Mouse (Mus musculus) liver, embryonic 16.5 days (tissue): Measurements from ENCODE around the gene Apba1. TPM values are rescaled to one million over a fixed set of nuclear protein-coding genes. Genes with fewer than 3 reads are reported as not detected.

Experiments used
- ATAC-seq: fragments of 200-750 bp; cut with Nextera tagmentation; 2 replicates; pipeline ENCODE4 v1.8.0; 2017; ENCODE audit warnings: low read depth, mild to moderate bottlenecking, moderate number of reproducible peaks, moderate library complexity
- H3K27ac ChIP-seq: fragments of 300-500 bp; sonication (generic); 2 replicates; pipeline ENCODE4 v1.5.1; 2014; ENCODE audit warnings: mild to moderate bottlenecking, low read length
- H3K27me3 ChIP-seq: fragments of 300-500 bp; sonication (generic); 2 replicates; pipeline ENCODE4 v1.6.1; 2014; ENCODE audit warnings: low read depth, low read length, mixed read lengths; ENCODE audit not compliant: control insufficient read depth, insufficient read depth
- H3K36me3 ChIP-seq: fragments of 300-500 bp; sonication (generic); 2 replicates; pipeline ENCODE4 v1.6.1; 2014; ENCODE audit warnings: mild to moderate bottlenecking; ENCODE audit not compliant: control insufficient read depth, insufficient read depth
- H3K4me1 ChIP-seq: fragments of 300-500 bp; sonication (generic); 2 replicates; pipeline ENCODE4 v1.6.1; 2014; ENCODE audit warnings: low read depth, low read length, mixed read lengths; ENCODE audit not compliant: control insufficient read depth
- H3K4me2 ChIP-seq: fragments of 300-500 bp; sonication (generic); 2 replicates; pipeline ENCODE4 v1.6.1; 2014; ENCODE audit warnings: low read depth, low read length, mixed read lengths
- H3K4me3 ChIP-seq: fragments of 300-500 bp; sonication (generic); 2 replicates; pipeline ENCODE4 v1.5.1; 2014; ENCODE audit warnings: low read depth, mild to moderate bottlenecking, low read length
- H3K9ac ChIP-seq: fragments of 300-500 bp; sonication (generic); 2 replicates; pipeline ENCODE4 v1.6.1; 2014; ENCODE audit warnings: low read depth, low read length
- H3K9me3 ChIP-seq: fragments of 300-500 bp; sonication (generic); replicated peaks from 2 replicates; pipeline ENCODE4 v1.6.1; 2016; ENCODE audit warnings: low read length; ENCODE audit not compliant: control insufficient read depth
- WGBS: fragments of 180-500 bp; shearing (Covaris S2); extraction: QIAGEN DNeasy Blood & Tissue Kit; methylation state at CpG from one replicate; pipeline ENCODE4 v1.1.7; 2014; ENCODE audit not compliant: insufficient replicate concordance; 5-methylcytosine and 5-hydroxymethylcytosine counted together
- polyA plus RNA-seq: library from polyadenylated mRNA; unstranded; fragments of >200 nt; fragmentation: Nextera tagmentation; extraction: Ambion mirVana; gene quantifications from 2 replicates; pipeline ENCODE4 v1.2.1, GENCODE M21; 2015

The Apba1 gene
- polyA plus RNA-seq, 1 experiment from 2014 or later, result 0.04 TPM

- no peaks in the 10 kb centered on the region for H3K4me1 ChIP-seq
- H3K27me3 ChIP-seq, result no peaks in the 10 kb centered on the region
- H3K27ac ChIP-seq, result no peak overlapping the region
- no peak for ATAC-seq
- no peak overlapping the region for H3K9ac ChIP-seq
- H3K9me3 ChIP-seq, result no peaks in the 10 kb centered on the region
- no peak overlapping the region for H3K4me2 ChIP-seq
- WGBS, result 67% methylated on average over 7 of the region's 7 CpGs
- no peaks in the 10 kb centered on the region for H3K36me3 ChIP-seq
- no peak overlapping the region for H3K4me3 ChIP-seq
These were observed 97.1 kb downstream of the Apba1 start for GRCm38 (mm10) chr19:23855832-23856231.

- Histone ChIP-seq H3K4me2 (no peak overlapping the region), H3K27me3 (no peaks in the 10 kb centered on the region), H3K27ac (no peak overlapping the region), H3K9me3 (no peaks in the 10 kb centered on the region), H3K36me3 (no peaks in the 10 kb centered on the region), H3K9ac (no peak overlapping the region), H3K4me3 (no peak overlapping the region), H3K4me1 (no peaks in the 10 kb centered on the region)
- 75% methylated on average over 4 of the region's 4 CpGs for WGBS
- no peak for ATAC-seq
These were observed 99.4 kb downstream of the Apba1 start for GRCm38 (mm10) chr19:23858091-23858490.

- WGBS, result 77% methylated on average over 9 of the region's 9 CpGs
- no peak overlapping the region for H3K9ac ChIP-seq
- no peaks in the 10 kb centered on the region for H3K36me3 ChIP-seq
These were observed 100.1 kb downstream of the Apba1 start for GRCm38 (mm10) chr19:23858781-23859180.

GRCm38 (mm10) chr19:23860151-23860820 is 101.6 kb downstream of the Apba1 start:
- 27% methylated on average over 13 of the region's 13 CpGs for WGBS
- ATAC-seq, result no peak
- Histone ChIP-seq H3K36me3 (no peaks in the 10 kb centered on the region), H3K9me3 (no peaks in the 10 kb centered on the region), H3K27ac (no peak overlapping the region), H3K9ac (no peak overlapping the region), H3K27me3 (no peaks in the 10 kb centered on the region), H3K4me1 (no peaks in the 10 kb centered on the region), H3K4me3 (no peak overlapping the region), H3K4me2 (no peak overlapping the region)

More at GRCm38 (mm10) chr19:23858781-23859180, 100.1 kb downstream of the Apba1 start:
- Histone ChIP-seq H3K4me1 (no peaks in the 10 kb centered on the region), H3K4me3 (no peak overlapping the region), H3K4me2 (no peak overlapping the region), H3K27me3 (no peaks in the 10 kb centered on the region), H3K9me3 (no peaks in the 10 kb centered on the region), H3K27ac (no peak overlapping the region)
- no peak for ATAC-seq

- WGBS, result 31% methylated on average over 4 of the region's 4 CpGs
These were observed 104.0 kb downstream of the Apba1 start for GRCm38 (mm10) chr19:23862736-23863135.

GRCm38 (mm10) chr19:23863959-23864358 is 105.3 kb downstream of the Apba1 start:
- Histone ChIP-seq H3K4me2 (no peak overlapping the region), H3K27ac (no peak overlapping the region), H3K36me3 (no peaks in the 10 kb centered on the region), H3K4me1 (no peaks in the 10 kb centered on the region), H3K4me3 (no peak overlapping the region), H3K27me3 (no peaks in the 10 kb centered on the region), H3K9me3 (no peaks in the 10 kb centered on the region), H3K9ac (no peak overlapping the region)
- no peak for ATAC-seq
- WGBS, result 47% methylated on average over 3 of the region's 3 CpGs

More at GRCm38 (mm10) chr19:23862736-23863135, 104.0 kb downstream of the Apba1 start:
- H3K9ac ChIP-seq, result no peak overlapping the region
- H3K4me1 ChIP-seq, result no peaks in the 10 kb centered on the region
- H3K9me3 ChIP-seq, result no peaks in the 10 kb centered on the region
- H3K4me3 ChIP-seq, result no peak overlapping the region
- no peak overlapping the region for H3K27ac ChIP-seq
- H3K36me3 ChIP-seq, result no peaks in the 10 kb centered on the region
- H3K4me2 ChIP-seq, result no peak overlapping the region
- no peak for ATAC-seq
- H3K27me3 ChIP-seq, result no peaks in the 10 kb centered on the region

- WGBS, result 69% methylated on average over 9 of the region's 9 CpGs
- Histone ChIP-seq H3K27ac (no peak overlapping the region), H3K4me1 (no peaks in the 10 kb centered on the region), H3K4me3 (no peak overlapping the region), H3K9me3 (no peaks in the 10 kb centered on the region), H3K36me3 (no peaks in the 10 kb centered on the region), H3K4me2 (no peak overlapping the region), H3K9ac (no peak overlapping the region), H3K27me3 (no peaks in the 10 kb centered on the region)
- no peak for ATAC-seq
These were observed 107.4 kb downstream of the Apba1 start for GRCm38 (mm10) chr19:23866045-23866444.

- Histone ChIP-seq H3K9ac (no peak overlapping the region), H3K4me1 (no peaks in the 10 kb centered on the region), H3K27me3 (no peaks in the 10 kb centered on the region), H3K9me3 (no peaks in the 10 kb centered on the region), H3K36me3 (no peaks in the 10 kb centered on the region), H3K4me2 (no peak overlapping the region), H3K4me3 (no peak overlapping the region), H3K27ac (no peak overlapping the region)
- no peak for ATAC-seq
- WGBS, result 61% methylated on average over 11 of the region's 11 CpGs
These were observed 108.4 kb downstream of the Apba1 start for GRCm38 (mm10) chr19:23867052-23867451.

GRCm38 (mm10) chr19:23867589-23867988 is 108.9 kb downstream of the Apba1 start:
- 69% methylated on average over 7 of the region's 7 CpGs for WGBS
- Histone ChIP-seq H3K4me3 (no peak overlapping the region), H3K9me3 (no peaks in the 10 kb centered on the region), H3K4me2 (no peak overlapping the region), H3K27me3 (no peaks in the 10 kb centered on the region), H3K4me1 (no peaks in the 10 kb centered on the region), H3K36me3 (no peaks in the 10 kb centered on the region), H3K9ac (no peak overlapping the region), H3K27ac (no peak overlapping the region)
- ATAC-seq, result no peak
